Mouse (Mus musculus): ENCODE results near the gene Stxbp2.

DNA sequence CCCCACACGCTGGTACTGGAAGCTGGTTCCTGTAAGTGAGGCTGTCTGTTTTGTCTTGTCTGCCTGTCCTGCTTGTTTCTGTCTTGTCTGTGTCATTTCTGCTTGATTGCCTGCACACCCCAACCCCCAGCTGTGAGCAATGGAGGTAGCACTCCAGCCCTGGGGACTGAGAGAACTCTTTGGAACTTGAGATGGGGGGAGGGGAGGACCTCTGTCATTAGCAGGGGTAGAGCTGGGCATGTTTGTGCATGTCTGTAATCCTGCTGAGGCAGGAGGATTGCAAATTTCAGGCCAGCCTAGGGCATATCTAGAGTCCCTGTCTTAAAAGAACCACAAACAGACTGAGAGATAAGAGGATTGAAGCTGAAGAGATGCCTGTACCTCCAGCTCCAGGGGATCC, 31.5 kb upstream of the Stxbp2 start:
- TF ChIP-seq CTCF (IDR thresholded peaks at IDR 0.05; ENCODE audit: low read depth) (no peak), EP300 (IDR thresholded peaks at IDR 0.05; ENCODE audit: low read depth) (no peak)

All from liver, postnatal 0 days (tissue).